24 mouse cellular contexts compared by ENCODE assay signal in the genomic region with DNA sequence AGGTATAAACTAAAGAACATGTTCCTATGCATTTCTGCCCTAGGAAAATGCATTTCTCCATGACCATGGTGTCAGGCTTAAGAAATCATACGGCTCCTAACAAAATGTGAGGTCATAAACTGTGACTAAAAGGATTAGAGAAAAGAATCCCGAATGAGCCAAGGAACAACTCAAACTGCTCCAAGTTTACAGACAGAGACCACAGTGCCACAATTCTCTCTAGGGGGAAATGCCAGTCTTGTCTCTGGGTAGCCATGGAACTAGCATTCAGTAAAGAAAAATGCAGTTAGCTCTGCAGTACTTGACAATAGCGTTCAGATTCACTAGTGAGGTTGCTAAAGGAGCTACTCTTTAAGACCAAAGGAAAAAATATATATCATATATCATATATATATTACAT. TPM values are rescaled to one million over a fixed set of nuclear protein-coding genes. Genes with fewer than 3 reads are reported as not detected.
DNase-seq lines count a peak whose midpoint lies in the region; ATAC-seq and TF ChIP-seq lines count a peak whose summit lies in the region.
"Had no signal": no experiment of that assay in that cellular context is flagged by ENCODE, and none has a peak within 500 bp of the region (broad histone marks: within the 10 kb centered on the region; RNA-seq: fewer than 3 reads in every experiment).

No protein-coding gene starts in this region.

- intact Hi-C loops in gastrocnemius, adult 2 months (cut with DNase I): no loop called here

- TF ChIP-seq CTCF in hindbrain, postnatal 0 days (IDR thresholded peaks at IDR 0.05; ENCODE audit: low read depth): no peak
- TF ChIP-seq CTCF in gastrocnemius, adult 2 months (IDR thresholded peaks at IDR 0.05): no peak

- DNase-seq in forebrain, embryonic 14.5 days (ENCODE audit: low spot score): peak; percentile 31
- no peak for DNase-seq in forebrain, embryonic 10.5 days (ENCODE audit: extremely low spot score, low spot score)
- no peak for DNase-seq in hindbrain, embryonic 10.5 days (ENCODE audit: low spot score)
- DNase-seq in hindbrain, postnatal 0 days (ENCODE audit: low spot score): peak; percentile 74
- DNase-seq in gastrocnemius, adult 2 months: no peak
- DNase-seq: adrenal gland, adult 8-10 months; adrenal gland, postnatal 36 days; B cell, adult 2 months; cerebellum, adult 11 months; cerebellum, adult 8-10 months; cerebellum, postnatal 14 days; embryo, embryonic 11 days; gastrocnemius, postnatal 36 days; heart, adult 11 months; heart, postnatal 36 days had no signal

- WGBS in forebrain, embryonic 14.5 days: 64% methylated on average over 3 of the region's 3 CpGs
- WGBS in forebrain, embryonic 10.5 days: 76% methylated on average over 3 of the region's 3 CpGs
- 46% methylated on average over 3 of the region's 3 CpGs for WGBS in hindbrain, embryonic 15.5 days
- 79% methylated on average over 3 of the region's 3 CpGs for WGBS in hindbrain, embryonic 10.5 days
- 27% methylated on average over 3 of the region's 3 CpGs for WGBS in midbrain, embryonic 15.5 days
- 35% methylated on average over 3 of the region's 3 CpGs for WGBS in midbrain, embryonic 13.5 days
- WGBS in hindbrain, postnatal 0 days: 34% methylated on average over 3 of the region's 3 CpGs

- no peak overlapping the region for H3K4me3 ChIP-seq in forebrain, embryonic 14.5 days (ENCODE audit: low read depth, low read length)
- no peak overlapping the region for H3K4me3 ChIP-seq in forebrain, embryonic 10.5 days
- H3K4me3 ChIP-seq in hindbrain, embryonic 15.5 days: no peak overlapping the region
- no peak overlapping the region for H3K4me3 ChIP-seq in hindbrain, embryonic 10.5 days
- H3K4me3 ChIP-seq in midbrain, embryonic 15.5 days: no peak overlapping the region
- no peak overlapping the region for H3K4me3 ChIP-seq in midbrain, embryonic 13.5 days (replicated peaks)
- H3K4me3 ChIP-seq in hindbrain, postnatal 0 days (ENCODE audit: low read length): no peak overlapping the region
- no peak overlapping the region for H3K4me3 ChIP-seq in gastrocnemius, adult 2 months
- H3K4me3 ChIP-seq: embryonic facial prominence, embryonic 15.5 days; erythroblast, embryonic 14.5 days; heart, embryonic 13.5 days had no signal

- ATAC-seq in forebrain, embryonic 14.5 days: no peak
- ATAC-seq in hindbrain, embryonic 15.5 days (ENCODE audit: low FRiP score, low read depth): 0 out of 2 replicates have a peak, but pooled peaks have one; percentile 27
- ATAC-seq in midbrain, embryonic 15.5 days (replicated peaks): no peak
- ATAC-seq in midbrain, embryonic 13.5 days: no peak
- peak; percentile 50 for ATAC-seq in hindbrain, postnatal 0 days
- ATAC-seq: CD4-positive, CD25-positive, alpha-beta regulatory T cell, adult 4 months had no signal

- no peak overlapping the region for H3K4me2 ChIP-seq in forebrain, embryonic 14.5 days (ENCODE audit: low read length)
- no peak overlapping the region for H3K4me2 ChIP-seq in hindbrain, embryonic 15.5 days
- no peak overlapping the region for H3K4me2 ChIP-seq in midbrain, embryonic 15.5 days
- H3K4me2 ChIP-seq in midbrain, embryonic 13.5 days (replicated peaks): no peak overlapping the region
- H3K4me2 ChIP-seq in hindbrain, postnatal 0 days (ENCODE audit: low read depth, low read length): no peak overlapping the region
- H3K4me2 ChIP-seq: embryonic facial prominence, embryonic 15.5 days; heart, embryonic 13.5 days had no signal

- H3K36me3 ChIP-seq in forebrain, embryonic 14.5 days (ENCODE audit: control insufficient read depth, insufficient read depth, low read length): peaks cover 47% of the 10 kb centered on the region
- peaks cover 64% of the 10 kb centered on the region for H3K36me3 ChIP-seq in forebrain, embryonic 10.5 days (replicated peaks)
- H3K36me3 ChIP-seq in hindbrain, embryonic 15.5 days: peaks cover 34% of the 10 kb centered on the region
- peaks cover 59% of the 10 kb centered on the region for H3K36me3 ChIP-seq in hindbrain, embryonic 10.5 days
- H3K36me3 ChIP-seq in midbrain, embryonic 15.5 days (replicated peaks): peaks cover 28% of the 10 kb centered on the region
- H3K36me3 ChIP-seq in midbrain, embryonic 13.5 days: peaks cover 44% of the 10 kb centered on the region
- H3K36me3 ChIP-seq in hindbrain, postnatal 0 days (ENCODE audit: insufficient read depth, low read length): peaks cover 33% of the 10 kb centered on the region

- no peaks in the 10 kb centered on the region; the same call in 1 of the 2 replicates for H3K27me3 ChIP-seq in forebrain, embryonic 14.5 days (replicated peaks; ENCODE audit: control insufficient read depth, insufficient read depth, low read length)
- H3K27me3 ChIP-seq in forebrain, embryonic 10.5 days (ENCODE audit: poor library complexity, severe bottlenecking): no peaks in the 10 kb centered on the region
- H3K27me3 ChIP-seq in hindbrain, embryonic 15.5 days: no peaks in the 10 kb centered on the region
- H3K27me3 ChIP-seq in hindbrain, embryonic 10.5 days (ENCODE audit: insufficient read depth, poor library complexity, severe bottlenecking): no peaks in the 10 kb centered on the region
- no peaks in the 10 kb centered on the region for H3K27me3 ChIP-seq in midbrain, embryonic 15.5 days (replicated peaks)
- no peaks in the 10 kb centered on the region for H3K27me3 ChIP-seq in midbrain, embryonic 13.5 days
- H3K27me3 ChIP-seq in hindbrain, postnatal 0 days (ENCODE audit: insufficient read depth, low read length): no peaks in the 10 kb centered on the region
- H3K27me3 ChIP-seq: embryonic facial prominence, embryonic 15.5 days; heart, embryonic 13.5 days had no signal

- no peak overlapping the region for H3K9ac ChIP-seq in forebrain, embryonic 14.5 days (ENCODE audit: low read length)
- no peak overlapping the region for H3K9ac ChIP-seq in hindbrain, embryonic 15.5 days
- no peak overlapping the region for H3K9ac ChIP-seq in midbrain, embryonic 15.5 days
- no peak overlapping the region for H3K9ac ChIP-seq in midbrain, embryonic 13.5 days (replicated peaks)
- no peak overlapping the region for H3K9ac ChIP-seq in hindbrain, postnatal 0 days (replicated peaks; ENCODE audit: low read length)
- H3K9ac ChIP-seq: embryonic facial prominence, embryonic 15.5 days; heart, embryonic 13.5 days had no signal

- H3K27ac ChIP-seq in forebrain, embryonic 14.5 days (ENCODE audit: low read depth, low read length): no peak overlapping the region
- H3K27ac ChIP-seq in forebrain, embryonic 10.5 days: no peak overlapping the region
- no peak overlapping the region for H3K27ac ChIP-seq in hindbrain, embryonic 15.5 days (replicated peaks)
- H3K27ac ChIP-seq in hindbrain, embryonic 10.5 days: no peak overlapping the region
- peak overlapping the region; percentile 64 for H3K27ac ChIP-seq in midbrain, embryonic 15.5 days
- no peak overlapping the region for H3K27ac ChIP-seq in midbrain, embryonic 13.5 days
- peak overlapping the region; percentile 46; the same call in 1 of the 2 replicates for H3K27ac ChIP-seq in hindbrain, postnatal 0 days
- no peak overlapping the region for H3K27ac ChIP-seq in gastrocnemius, adult 2 months
- H3K27ac ChIP-seq: embryonic facial prominence, embryonic 15.5 days; heart, embryonic 13.5 days had no signal

- H3K9me3 ChIP-seq in forebrain, embryonic 14.5 days (replicated peaks; ENCODE audit: control insufficient read depth, low read length): no peaks in the 10 kb centered on the region
- H3K9me3 ChIP-seq in forebrain, embryonic 10.5 days: no peaks in the 10 kb centered on the region
- H3K9me3 ChIP-seq in hindbrain, embryonic 15.5 days: no peaks in the 10 kb centered on the region
- H3K9me3 ChIP-seq in hindbrain, embryonic 10.5 days: no peaks in the 10 kb centered on the region
- H3K9me3 ChIP-seq in midbrain, embryonic 15.5 days: no peaks in the 10 kb centered on the region
- H3K9me3 ChIP-seq in midbrain, embryonic 13.5 days: no peaks in the 10 kb centered on the region
- H3K9me3 ChIP-seq in hindbrain, postnatal 0 days (ENCODE audit: low read length): no peaks in the 10 kb centered on the region
- H3K9me3 ChIP-seq: embryonic facial prominence, embryonic 15.5 days; G1E; heart, embryonic 13.5 days had no signal

- peaks cover 12% of the 10 kb centered on the region for H3K4me1 ChIP-seq in forebrain, embryonic 14.5 days (ENCODE audit: control insufficient read depth, insufficient read depth, low read length)
- H3K4me1 ChIP-seq in forebrain, embryonic 10.5 days: peaks cover 28% of the 10 kb centered on the region
- peaks cover 16% of the 10 kb centered on the region for H3K4me1 ChIP-seq in hindbrain, embryonic 15.5 days (replicated peaks)
- H3K4me1 ChIP-seq in hindbrain, embryonic 10.5 days (replicated peaks): peaks cover 19% of the 10 kb centered on the region
- H3K4me1 ChIP-seq in midbrain, embryonic 15.5 days: peaks cover 20% of the 10 kb centered on the region
- H3K4me1 ChIP-seq in midbrain, embryonic 13.5 days (replicated peaks): peaks cover 39% of the 10 kb centered on the region
- no peaks in the 10 kb centered on the region; the same call in 1 of the 2 replicates for H3K4me1 ChIP-seq in hindbrain, postnatal 0 days (ENCODE audit: insufficient read depth, low read length)

RNA-seq across cellular contexts. Expression of a gene that starts 3.8 kb away (rescaled TPM):
- 72.2 and 74.0 TPM in 2 replicates for polyA plus RNA-seq in forebrain, embryonic 14.5 days (2014; fragmentation: Nextera tagmentation; extraction: Ambion mirVana)
- polyA plus RNA-seq in forebrain, embryonic 10.5 days (2016; fragmentation: Nextera tagmentation; extraction: Ambion mirVana): 34.7 and 40.1 TPM in 2 replicates
- polyA plus RNA-seq in hindbrain, embryonic 15.5 days (2015; fragmentation: Nextera tagmentation; extraction: Ambion mirVana): 174 and 188 TPM in 2 replicates
- 54.6 and 64.5 TPM in 2 replicates for polyA plus RNA-seq in hindbrain, embryonic 10.5 days (2016; fragmentation: Nextera tagmentation; extraction: Ambion mirVana)
- polyA plus RNA-seq in midbrain, embryonic 15.5 days (2015; fragmentation: Nextera tagmentation; extraction: Ambion mirVana): 162 and 199 TPM in 2 replicates
- polyA plus RNA-seq in midbrain, embryonic 13.5 days (2015; fragmentation: Nextera tagmentation; extraction: Ambion mirVana): 159 and 186 TPM in 2 replicates
- total RNA-seq in hindbrain, postnatal 0 days (2014; rRNA removed): 71.7 and 78.3 TPM in 2 replicates
- 201 and 213 TPM in 2 replicates for polyA plus RNA-seq in hindbrain, postnatal 0 days (2015; fragmentation: Nextera tagmentation; extraction: Ambion mirVana)
- 1 to 10 TPM in 1 of 2 experiments, under 1 TPM in 1; 0.94 to 1.9 TPM for total RNA-seq in gastrocnemius, adult 2 months (2021)

RNA-seq across cellular contexts. Expression of a gene that starts 30.0 kb away (rescaled TPM):
- 36.1 and 36.2 TPM in 2 replicates for polyA plus RNA-seq in forebrain, embryonic 14.5 days (2014; fragmentation: Nextera tagmentation; extraction: Ambion mirVana)
- polyA plus RNA-seq in forebrain, embryonic 10.5 days (2016; fragmentation: Nextera tagmentation; extraction: Ambion mirVana): 56.5 and 63.7 TPM in 2 replicates
- 27.8 and 29.5 TPM in 2 replicates for polyA plus RNA-seq in hindbrain, embryonic 15.5 days (2015; fragmentation: Nextera tagmentation; extraction: Ambion mirVana)
- 43.2 and 52.0 TPM in 2 replicates for polyA plus RNA-seq in hindbrain, embryonic 10.5 days (2016; fragmentation: Nextera tagmentation; extraction: Ambion mirVana)
- polyA plus RNA-seq in midbrain, embryonic 15.5 days (2015; fragmentation: Nextera tagmentation; extraction: Ambion mirVana): 30.8 and 31.0 TPM in 2 replicates
- 32.2 and 36.4 TPM in 2 replicates for polyA plus RNA-seq in midbrain, embryonic 13.5 days (2015; fragmentation: Nextera tagmentation; extraction: Ambion mirVana)
- 27.8 and 30.5 TPM in 2 replicates for total RNA-seq in hindbrain, postnatal 0 days (2014; rRNA removed)
- polyA plus RNA-seq in hindbrain, postnatal 0 days (2015; fragmentation: Nextera tagmentation; extraction: Ambion mirVana): 25.1 and 26.7 TPM in 2 replicates
- 100 to 1,000 TPM; 104 to 135 TPM for total RNA-seq in gastrocnemius, adult 2 months (2021)

RNA-seq across cellular contexts. Expression of a gene that starts 55.4 kb away (rescaled TPM):
- 0.77 and 1.1 TPM in 2 replicates for polyA plus RNA-seq in forebrain, embryonic 14.5 days (2014; fragmentation: Nextera tagmentation; extraction: Ambion mirVana)
- polyA plus RNA-seq in forebrain, embryonic 10.5 days (2016; fragmentation: Nextera tagmentation; extraction: Ambion mirVana): 0.23 and 0.42 TPM in 2 replicates
- polyA plus RNA-seq in hindbrain, embryonic 15.5 days (2015; fragmentation: Nextera tagmentation; extraction: Ambion mirVana): 1.4 and 3.1 TPM in 2 replicates
- 1.5 and 2.9 TPM in 2 replicates for polyA plus RNA-seq in hindbrain, embryonic 10.5 days (2016; fragmentation: Nextera tagmentation; extraction: Ambion mirVana)
- 2.6 and 5.1 TPM in 2 replicates for polyA plus RNA-seq in midbrain, embryonic 15.5 days (2015; fragmentation: Nextera tagmentation; extraction: Ambion mirVana)
- polyA plus RNA-seq in midbrain, embryonic 13.5 days (2015; fragmentation: Nextera tagmentation; extraction: Ambion mirVana): 0.94 and 1.4 TPM in 2 replicates
- total RNA-seq in hindbrain, postnatal 0 days (2014; rRNA removed): 0.40 and 0.58 TPM in 2 replicates
- polyA plus RNA-seq in hindbrain, postnatal 0 days (2015; fragmentation: Nextera tagmentation; extraction: Ambion mirVana): 2.7 and 3.4 TPM in 2 replicates
- 1 to 10 TPM in 1 of 2 experiments, under 1 TPM in 1; 0.23 to 1.0 TPM for total RNA-seq in gastrocnemius, adult 2 months (2021)
- total RNA-seq: common myeloid progenitor, adult 5-6 weeks had no signal
- polyA plus RNA-seq: CD4-positive, CD25-positive, alpha-beta regulatory T cell, adult 4 months; G1E had no signal

Comparison
In these comparisons a context has a peak if more than half of its experiments do, and no peak if none do; other contexts are left out.
1. DNase-seq: peak in forebrain, embryonic 14.5 days (single experiment) and hindbrain, postnatal 0 days (single experiment); none in forebrain, embryonic 10.5 days (single experiment), hindbrain, embryonic 10.5 days (single experiment) and gastrocnemius, adult 2 months (single experiment).
2. H3K27ac ChIP-seq: peak in midbrain, embryonic 15.5 days (single experiment) and hindbrain, postnatal 0 days (single experiment); none in forebrain, embryonic 14.5 days (single experiment), forebrain, embryonic 10.5 days (single experiment), hindbrain, embryonic 15.5 days (single experiment), hindbrain, embryonic 10.5 days (single experiment), midbrain, embryonic 13.5 days (single experiment) and gastrocnemius, adult 2 months (single experiment).
3. ATAC-seq: peak in hindbrain, embryonic 15.5 days (single experiment) and hindbrain, postnatal 0 days (single experiment); none in forebrain, embryonic 14.5 days (single experiment), midbrain, embryonic 15.5 days (single experiment) and midbrain, embryonic 13.5 days (single experiment).